Mouse (Mus musculus): ENCODE measurements around the gene Gm43518. TPM values are rescaled to one million over a fixed set of nuclear protein-coding genes. Genes with fewer than 3 reads are reported as not detected.

Gm43518 gene
- polyA plus RNA-seq (2012; rRNA removed), result 0.56 and 0.64 TPM in 2 replicates

- no peak for DNase-seq
- H3K27me3 ChIP-seq (replicated peaks; ENCODE audit: control insufficient read depth, insufficient read depth, low read length), result no peaks in the 10 kb centered on the region
- WGBS, result 90% methylated on average over 9 of the region's 9 CpGs
- peaks cover 8% of the 10 kb centered on the region for H3K36me3 ChIP-seq (ENCODE audit: control insufficient read depth, insufficient read depth, low read length)
- 0 out of 2 replicates have a peak, but pooled peaks cover 5% of the 10 kb centered on the region for H3K4me1 ChIP-seq (ENCODE audit: control insufficient read depth, insufficient read depth, low read length)
- no peak within 1 kb of the TSS for H3K27ac ChIP-seq (ENCODE audit: insufficient read depth, low read depth, low read length)
- no peak within 1 kb of the TSS for H3K4me3 ChIP-seq (ENCODE audit: insufficient read depth, low read depth, low read length)
- TF ChIP-seq CTCF (conservative IDR thresholded peaks at IDR 0.05; ENCODE audit: insufficient read depth, insufficient read length, low read depth, low read length) (no peak), POLR2A (IDR thresholded peaks at IDR 0.05; ENCODE audit: low read depth, low read length) (no peak)
Observed at GRCm38 (mm10) chr5:123927118-123927517, at the start of gene Gm43518. TSS of gene Gm43518 (plus strand) at chr5:123927418.

DNA sequence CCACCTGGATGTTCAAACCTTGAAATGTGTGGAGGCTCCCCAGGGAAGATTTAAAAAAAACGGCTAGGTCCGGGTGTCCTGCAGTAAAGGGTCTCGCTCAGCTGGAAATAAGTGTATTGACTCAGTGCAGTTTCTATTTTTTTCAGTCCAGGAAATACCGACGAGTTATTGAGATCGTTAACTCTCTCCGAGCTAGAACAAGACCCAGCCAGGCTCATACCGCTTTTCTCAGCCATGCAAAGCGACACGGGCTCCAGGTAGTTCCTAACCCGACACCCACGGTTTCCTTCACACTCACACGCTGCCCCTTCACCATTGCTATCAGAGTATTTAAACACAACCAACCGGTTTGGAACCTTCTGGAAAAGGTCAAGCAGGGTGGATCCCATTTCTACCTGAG lies 49.2 kb upstream of the Gm43518 start:
- WGBS, result 6% methylated on average over 14 of the region's 14 CpGs
- no peaks in the 10 kb centered on the region for H3K27me3 ChIP-seq (replicated peaks; ENCODE audit: control insufficient read depth, insufficient read depth, low read length)
- H3K4me3 ChIP-seq (ENCODE audit: insufficient read depth, low read depth, low read length), result peak overlapping the region; percentile 46
- no peak for DNase-seq
- H3K36me3 ChIP-seq (ENCODE audit: control insufficient read depth, insufficient read depth, low read length), result no peaks in the 10 kb centered on the region
- no peaks in the 10 kb centered on the region for H3K4me1 ChIP-seq (ENCODE audit: control insufficient read depth, insufficient read depth, low read length)
- TF ChIP-seq POLR2A (IDR thresholded peaks at IDR 0.05; ENCODE audit: low read depth, low read length) (no peak), CTCF (conservative IDR thresholded peaks at IDR 0.05; ENCODE audit: insufficient read depth, insufficient read length, low read depth, low read length) (no peak)
- peak overlapping the region; percentile 48 for H3K27ac ChIP-seq (ENCODE audit: insufficient read depth, low read depth, low read length)

- Histone ChIP-seq H3K36me3 (ENCODE audit: control insufficient read depth, insufficient read depth, low read length) (no peaks in the 10 kb centered on the region), H3K27me3 (replicated peaks; ENCODE audit: control insufficient read depth, insufficient read depth, low read length) (no peaks in the 10 kb centered on the region), H3K27ac (ENCODE audit: insufficient read depth, low read depth, low read length) (peak within 1 kb of the TSS; percentile 64), H3K4me3 (ENCODE audit: insufficient read depth, low read depth, low read length) (peak within 1 kb of the TSS; percentile 46), H3K4me1 (ENCODE audit: control insufficient read depth, insufficient read depth, low read length) (no peaks in the 10 kb centered on the region)
- TF ChIP-seq POLR2A (IDR thresholded peaks at IDR 0.05; ENCODE audit: low read depth, low read length) (no peak), CTCF (conservative IDR thresholded peaks at IDR 0.05; ENCODE audit: insufficient read depth, insufficient read length, low read depth, low read length) (no peak)
- WGBS, result 19% methylated on average over 12 of the region's 12 CpGs
- peak; percentile 54 for DNase-seq
Observed at GRCm38 (mm10) chr5:123879928-123880327, 47.3 kb upstream of the Gm43518 start, which contains the start of gene Hcar1. TSS of gene Hcar1 (minus strand) at chr5:123880020.

DNA sequence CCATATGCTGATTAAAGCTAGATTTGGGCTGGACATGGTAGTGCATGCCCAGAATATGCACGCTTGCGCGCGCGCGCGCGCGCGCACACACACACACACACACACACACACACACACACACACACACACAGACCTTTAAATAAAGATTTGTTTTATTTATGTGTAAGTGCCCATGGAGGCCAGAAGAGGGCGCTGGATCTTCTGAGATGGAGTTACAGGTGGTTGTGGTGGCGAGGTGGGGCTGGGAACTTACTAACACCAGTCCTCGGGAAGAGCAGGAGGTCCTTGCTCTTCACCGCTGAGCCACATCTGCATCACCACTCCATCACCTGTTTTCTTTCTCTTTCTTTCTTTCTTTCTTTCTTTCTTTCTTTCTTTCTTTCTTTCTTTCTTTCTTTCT lies 46.4 kb upstream of the Gm43518 start:
- Histone ChIP-seq H3K4me3 (ENCODE audit: insufficient read depth, low read depth, low read length) (no peak overlapping the region), H3K27ac (ENCODE audit: insufficient read depth, low read depth, low read length) (no peak overlapping the region), H3K36me3 (ENCODE audit: control insufficient read depth, insufficient read depth, low read length) (no peaks in the 10 kb centered on the region), H3K4me1 (ENCODE audit: control insufficient read depth, insufficient read depth, low read length) (no peaks in the 10 kb centered on the region), H3K27me3 (replicated peaks; ENCODE audit: control insufficient read depth, insufficient read depth, low read length) (no peaks in the 10 kb centered on the region)
- TF ChIP-seq POLR2A (IDR thresholded peaks at IDR 0.05; ENCODE audit: low read depth, low read length) (no peak), CTCF (conservative IDR thresholded peaks at IDR 0.05; ENCODE audit: insufficient read depth, insufficient read length, low read depth, low read length) (no peak)
- no peak for DNase-seq
- WGBS, result 89% methylated on average over 14 of the region's 14 CpGs

DNA sequence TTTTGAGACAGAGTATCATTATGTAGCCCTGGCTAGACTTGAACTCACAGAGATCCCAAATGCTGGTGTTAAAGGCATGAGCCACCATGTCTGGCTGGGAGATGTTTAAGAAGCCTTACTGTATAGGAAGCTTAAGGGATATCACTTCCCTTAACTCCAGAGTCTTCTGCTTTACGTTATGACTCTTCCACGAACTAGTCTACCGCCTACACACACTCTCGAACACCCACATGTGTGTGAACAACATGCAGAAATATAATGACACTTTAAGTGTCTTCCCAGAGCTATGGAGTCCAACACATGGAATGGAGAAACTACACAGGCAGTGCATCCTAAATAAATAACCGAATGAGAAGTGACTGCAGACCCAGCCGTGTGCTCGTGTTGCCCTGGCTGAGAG lies 43.3 kb upstream of the Gm43518 start:
- TF ChIP-seq POLR2A (IDR thresholded peaks at IDR 0.05; ENCODE audit: low read depth, low read length) (no peak), CTCF (conservative IDR thresholded peaks at IDR 0.05; ENCODE audit: insufficient read depth, insufficient read length, low read depth, low read length) (no peak)
- H3K4me1 ChIP-seq (ENCODE audit: control insufficient read depth, insufficient read depth, low read length), result no peaks in the 10 kb centered on the region
- DNase-seq, result no peak
- no peaks in the 10 kb centered on the region for H3K36me3 ChIP-seq (ENCODE audit: control insufficient read depth, insufficient read depth, low read length)
- no peak overlapping the region for H3K27ac ChIP-seq (ENCODE audit: insufficient read depth, low read depth, low read length)
- H3K27me3 ChIP-seq (replicated peaks; ENCODE audit: control insufficient read depth, insufficient read depth, low read length), result no peaks in the 10 kb centered on the region
- WGBS, result 59% methylated on average over 7 of the region's 7 CpGs
- H3K4me3 ChIP-seq (ENCODE audit: insufficient read depth, low read depth, low read length), result no peak overlapping the region

DNA sequence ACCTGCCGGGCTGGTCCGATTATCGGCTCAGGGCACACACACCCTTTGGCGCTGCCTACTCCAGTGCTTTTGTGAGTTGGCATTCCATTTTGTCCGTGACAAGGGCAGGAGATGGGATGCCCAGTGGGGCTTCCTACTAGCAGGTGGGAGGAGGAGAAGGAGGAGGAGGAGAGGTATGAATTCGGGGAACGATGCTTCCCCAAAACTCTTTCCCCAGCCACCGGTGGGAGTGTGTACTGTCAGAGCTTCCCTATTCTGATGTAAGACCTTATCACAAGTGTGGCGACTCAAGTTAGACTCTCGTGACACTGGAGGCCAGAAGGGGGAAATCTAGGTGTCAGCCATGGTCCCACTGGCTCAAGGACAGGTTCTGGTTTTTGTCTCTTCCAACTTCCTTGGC lies 42.9 kb upstream of the Gm43518 start:
- H3K4me1 ChIP-seq (ENCODE audit: control insufficient read depth, insufficient read depth, low read length), result no peaks in the 10 kb centered on the region
- no peaks in the 10 kb centered on the region for H3K36me3 ChIP-seq (ENCODE audit: control insufficient read depth, insufficient read depth, low read length)
- H3K4me3 ChIP-seq (ENCODE audit: insufficient read depth, low read depth, low read length), result no peak overlapping the region
- H3K27me3 ChIP-seq (replicated peaks; ENCODE audit: control insufficient read depth, insufficient read depth, low read length), result no peaks in the 10 kb centered on the region
- 68% methylated on average over 10 of the region's 10 CpGs for WGBS
- DNase-seq, result no peak
- no peak for TF ChIP-seq POLR2A (IDR thresholded peaks at IDR 0.05; ENCODE audit: low read depth, low read length)
- no peak for TF ChIP-seq CTCF (conservative IDR thresholded peaks at IDR 0.05; ENCODE audit: insufficient read depth, insufficient read length, low read depth, low read length)
- H3K27ac ChIP-seq (ENCODE audit: insufficient read depth, low read depth, low read length), result no peak overlapping the region

GRCm38 (mm10) chr5:123886365-123886764 lies 40.9 kb upstream of the Gm43518 start:
- no peaks in the 10 kb centered on the region for H3K27me3 ChIP-seq (replicated peaks; ENCODE audit: control insufficient read depth, insufficient read depth, low read length)
- H3K36me3 ChIP-seq (ENCODE audit: control insufficient read depth, insufficient read depth, low read length), result no peaks in the 10 kb centered on the region
- no peaks in the 10 kb centered on the region for H3K4me1 ChIP-seq (ENCODE audit: control insufficient read depth, insufficient read depth, low read length)
- H3K27ac ChIP-seq (ENCODE audit: insufficient read depth, low read depth, low read length), result no peak overlapping the region
- no peak overlapping the region for H3K4me3 ChIP-seq (ENCODE audit: insufficient read depth, low read depth, low read length)
- no peak for TF ChIP-seq POLR2A (IDR thresholded peaks at IDR 0.05; ENCODE audit: low read depth, low read length)
- no peak for TF ChIP-seq CTCF (conservative IDR thresholded peaks at IDR 0.05; ENCODE audit: insufficient read depth, insufficient read length, low read depth, low read length)
- WGBS, result 79% methylated on average over 3 of the region's 3 CpGs
- DNase-seq, result no peak

Data from kidney, adult 2 months (tissue).